Mouse (Mus musculus) CH12F3 (cell line): ENCODE measurements at regions not wholly inside any gene's neighbourhood (a gene's known extent, or its start where the extent isn't known, plus 50 kb on each side); places are given as distances from the start of the nearest gene placed in this dataset.

Source experiments
- in situ Hi-C: fragments of 300-500 bp; cut with MboI; formaldehyde crosslinking; loops from 2 replicates; pipeline ENCODE4 v1.14.3; 2020; ENCODE audit warnings: low sequenced_read_pairs

GRCm38 (mm10) chr11:112885336-112885940 lies 103.4 kb downstream of the Sox9 start:
- in situ Hi-C loops, result no loop called here

- in situ Hi-C loops, result no loop called here
Observed at GRCm38 (mm10) chr11:112886139-112886538, 104.1 kb downstream of the Sox9 start.

GRCm38 (mm10) chr11:112889760-112890159 lies 107.7 kb downstream of the Sox9 start:
- in situ Hi-C loops, result no loop called here

- in situ Hi-C loops, result no loop called here
Observed at GRCm38 (mm10) chr11:112897597-112897996, 115.6 kb downstream of the Sox9 start.

GRCm38 (mm10) chr11:112902618-112903017 lies 120.6 kb downstream of the Sox9 start:
- in situ Hi-C loops, result no loop called here

GRCm38 (mm10) chr11:112910309-112910708 lies 128.3 kb downstream of the Sox9 start:
- in situ Hi-C loops, result no loop called here

GRCm38 (mm10) chr11:112912875-112913274 lies 130.9 kb downstream of the Sox9 start:
- in situ Hi-C loops, result no loop called here

- in situ Hi-C loops, result no loop called here
Observed at GRCm38 (mm10) chr11:112916923-112917322, 134.9 kb downstream of the Sox9 start.

- in situ Hi-C loops, result no loop called here
Observed at GRCm38 (mm10) chr11:112920131-112920530, 138.1 kb downstream of the Sox9 start.

- in situ Hi-C loops, result no loop called here
Observed at GRCm38 (mm10) chr11:112924577-112924976, 142.6 kb downstream of the Sox9 start.

- in situ Hi-C loops, result no loop called here
Observed at GRCm38 (mm10) chr11:112925140-112925539, 143.1 kb downstream of the Sox9 start.

GRCm38 (mm10) chr11:112926330-112927025 lies 144.5 kb downstream of the Sox9 start:
- in situ Hi-C loops, result no loop called here

- in situ Hi-C loops, result no loop called here
Observed at GRCm38 (mm10) chr11:112930186-112930808, 148.3 kb downstream of the Sox9 start.

- in situ Hi-C loops, result no loop called here
Observed at GRCm38 (mm10) chr11:112938035-112938434, 156.0 kb downstream of the Sox9 start.

GRCm38 (mm10) chr11:112951421-112951820 lies 169.4 kb downstream of the Sox9 start:
- in situ Hi-C loops, result no loop called here

GRCm38 (mm10) chr11:112952356-112952755 lies 170.3 kb downstream of the Sox9 start:
- in situ Hi-C loops, result no loop called here

GRCm38 (mm10) chr11:112953491-112953890 lies 171.5 kb downstream of the Sox9 start:
- in situ Hi-C loops, result no loop called here

- in situ Hi-C loops, result no loop called here
Observed at GRCm38 (mm10) chr11:112956748-112957440, 174.9 kb downstream of the Sox9 start.

GRCm38 (mm10) chr11:112959609-112960008 lies 177.6 kb downstream of the Sox9 start:
- in situ Hi-C loops, result no loop called here

- in situ Hi-C loops, result no loop called here
Observed at GRCm38 (mm10) chr11:112973286-112973685, 191.3 kb downstream of the Sox9 start.

- in situ Hi-C loops, result no loop called here
Observed at GRCm38 (mm10) chr11:112974893-112975292, 192.9 kb downstream of the Sox9 start.
